Mouse (Mus musculus): ENCODE data around the gene Gm42878.

- TF ChIP-seq CTCF (conservative IDR thresholded peaks at IDR 0.05; ENCODE audit: insufficient read depth, insufficient read length, low read depth, low read length) (no peak), POLR2A (IDR thresholded peaks at IDR 0.05; ENCODE audit: low read depth, low read length) (no peak)
These were observed 41.2 kb upstream of the Gm42878 start for GRCm38 (mm10) chr5:121586400-121587039.
